Mouse (Mus musculus): ENCODE data around the gene Kazald1. TPM values are rescaled to one million over a fixed set of nuclear protein-coding genes. Genes with fewer than 3 reads are reported as not detected.

The Kazald1 gene
- polyA plus RNA-seq, 1 experiment = 3.0 TPM

- DNase-seq (ENCODE audit: low read depth) = no peak
- TF ChIP-seq POLR2A (IDR thresholded peaks at IDR 0.05; ENCODE audit: borderline replicate concordance, extremely low read depth, insufficient read depth, insufficient read length, poor library complexity, severe bottlenecking) = no peak
- TF ChIP-seq CTCF (IDR thresholded peaks at IDR 0.05; ENCODE audit: borderline replicate concordance, extremely low read depth, insufficient read depth, insufficient read length) = no peak
Observed at GRCm38 (mm10) chr19:45053451-45053850, 21.6 kb upstream of the Kazald1 start.

DNA sequence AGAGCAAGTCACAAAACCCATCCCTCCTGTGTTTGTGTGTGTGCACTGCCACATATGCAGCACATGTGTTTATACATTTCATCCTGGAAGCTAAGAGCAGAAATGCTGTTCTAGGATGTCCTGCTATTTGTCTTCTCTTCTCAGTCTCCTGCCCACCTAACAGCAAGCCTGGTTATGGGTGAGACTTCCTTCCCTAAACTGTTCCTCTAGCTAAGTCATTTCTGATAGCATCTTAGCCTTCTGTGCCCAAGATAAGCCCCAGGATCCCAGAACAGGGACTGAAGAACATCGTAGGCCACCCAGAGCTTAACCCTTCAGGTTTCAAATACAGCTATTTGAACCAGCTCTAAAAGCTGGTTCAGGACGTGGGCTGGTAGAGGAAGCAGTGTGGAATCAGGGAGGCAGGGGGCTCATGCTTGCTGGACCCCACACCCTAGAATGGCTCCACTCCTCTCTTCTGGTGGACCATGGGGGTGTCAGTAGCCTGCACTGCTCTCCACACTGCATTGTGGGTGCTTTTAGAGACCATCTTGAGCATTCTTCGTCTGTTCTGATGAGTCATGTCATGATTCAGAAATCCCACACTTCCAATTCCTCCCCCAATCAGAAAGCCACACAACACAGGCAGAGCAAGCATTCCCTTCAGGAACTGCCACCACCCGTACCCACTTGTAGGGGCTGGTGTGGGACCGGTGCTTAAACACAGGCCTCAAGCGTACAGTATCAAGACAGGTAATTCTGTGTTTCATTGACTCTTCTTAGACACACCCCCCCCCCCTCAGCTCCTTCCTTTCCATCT, 19.9 kb upstream of the Kazald1 start:
- no peak for DNase-seq (ENCODE audit: low read depth)
- no peak for TF ChIP-seq POLR2A (IDR thresholded peaks at IDR 0.05; ENCODE audit: borderline replicate concordance, extremely low read depth, insufficient read depth, insufficient read length, poor library complexity, severe bottlenecking)
- TF ChIP-seq CTCF (IDR thresholded peaks at IDR 0.05; ENCODE audit: borderline replicate concordance, extremely low read depth, insufficient read depth, insufficient read length) = no peak

GRCm38 (mm10) chr19:45056364-45056763, 18.7 kb upstream of the Kazald1 start:
- TF ChIP-seq CTCF (IDR thresholded peaks at IDR 0.05; ENCODE audit: borderline replicate concordance, extremely low read depth, insufficient read depth, insufficient read length) (peak; percentile 59; the same call in 1 of the 2 replicates), POLR2A (IDR thresholded peaks at IDR 0.05; ENCODE audit: borderline replicate concordance, extremely low read depth, insufficient read depth, insufficient read length, poor library complexity, severe bottlenecking) (no peak)
- peak; percentile 75 for DNase-seq (ENCODE audit: low read depth)

GRCm38 (mm10) chr19:45056908-45057698, 17.9 kb upstream of the Kazald1 start:
- DNase-seq (ENCODE audit: low read depth) = no peak
- TF ChIP-seq CTCF (IDR thresholded peaks at IDR 0.05; ENCODE audit: borderline replicate concordance, extremely low read depth, insufficient read depth, insufficient read length) (no peak), POLR2A (IDR thresholded peaks at IDR 0.05; ENCODE audit: borderline replicate concordance, extremely low read depth, insufficient read depth, insufficient read length, poor library complexity, severe bottlenecking) (no peak)

- no peak for TF ChIP-seq CTCF (IDR thresholded peaks at IDR 0.05; ENCODE audit: borderline replicate concordance, extremely low read depth, insufficient read depth, insufficient read length)
- TF ChIP-seq POLR2A (IDR thresholded peaks at IDR 0.05; ENCODE audit: borderline replicate concordance, extremely low read depth, insufficient read depth, insufficient read length, poor library complexity, severe bottlenecking) = no peak
- DNase-seq (ENCODE audit: low read depth) = no peak
Observed at GRCm38 (mm10) chr19:45057724-45058112, 17.3 kb upstream of the Kazald1 start.

DNA sequence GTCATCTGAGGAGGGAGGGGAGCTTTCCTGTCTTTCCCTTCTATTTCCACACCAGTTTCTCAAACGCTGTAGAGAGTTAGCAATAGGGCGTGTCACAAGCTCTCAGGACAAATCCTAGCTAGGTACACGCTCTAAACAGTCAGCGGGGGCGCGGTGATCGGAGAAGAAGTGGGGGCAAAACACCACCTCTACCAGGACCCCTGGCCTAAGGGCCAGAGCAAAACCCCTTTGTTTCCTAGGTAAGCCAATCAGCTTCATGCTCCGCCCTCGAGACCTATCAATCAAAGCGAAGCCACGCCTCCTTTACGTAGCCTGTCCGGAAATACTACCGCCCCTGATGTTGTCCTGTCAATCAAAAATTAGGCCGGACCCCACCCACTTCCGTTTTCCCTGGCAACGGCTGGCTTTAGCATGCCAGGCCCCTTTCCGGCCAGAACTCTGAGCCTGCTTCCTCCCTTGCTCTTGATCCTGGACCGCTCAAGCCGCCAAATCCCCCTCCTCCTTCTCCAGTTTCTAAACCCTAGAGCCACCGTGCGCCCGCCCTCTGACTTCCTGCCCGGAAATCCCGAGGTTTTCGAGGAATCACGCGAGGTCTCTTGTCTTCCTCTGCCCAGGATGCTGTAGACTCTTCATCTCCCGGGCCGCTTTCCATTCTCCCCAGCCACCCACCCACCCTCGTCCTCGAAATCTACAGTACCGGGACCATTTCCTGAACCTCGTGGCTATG, 16.8 kb upstream of the Kazald1 start:
- peak; percentile 99 for DNase-seq (ENCODE audit: low read depth)
- no peak for TF ChIP-seq CTCF (IDR thresholded peaks at IDR 0.05; ENCODE audit: borderline replicate concordance, extremely low read depth, insufficient read depth, insufficient read length)
- peak; percentile 60; the same call in 1 of the 2 replicates for TF ChIP-seq POLR2A (IDR thresholded peaks at IDR 0.05; ENCODE audit: borderline replicate concordance, extremely low read depth, insufficient read depth, insufficient read length, poor library complexity, severe bottlenecking)

DNA sequence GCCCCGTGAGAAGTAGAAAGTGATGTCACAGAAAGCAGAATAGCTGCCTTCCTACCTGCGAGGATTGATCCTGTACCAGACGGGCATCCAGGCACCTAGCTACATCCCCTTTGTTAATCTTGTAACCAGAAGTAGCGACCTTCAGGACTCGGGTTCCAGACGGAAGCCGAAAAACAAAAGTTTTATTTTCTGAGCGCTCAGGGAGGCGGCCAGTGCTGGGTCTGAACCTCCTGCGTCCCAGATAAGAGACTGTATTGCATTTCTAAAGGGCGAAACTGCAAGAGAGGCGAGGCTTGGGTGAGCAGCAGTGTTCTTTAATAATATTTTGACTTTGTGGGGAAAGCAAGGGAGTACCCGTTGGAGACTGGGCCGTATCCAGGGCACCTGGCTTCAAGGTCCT, 16.2 kb upstream of the Kazald1 start:
- TF ChIP-seq CTCF (IDR thresholded peaks at IDR 0.05; ENCODE audit: borderline replicate concordance, extremely low read depth, insufficient read depth, insufficient read length) (no peak), POLR2A (IDR thresholded peaks at IDR 0.05; ENCODE audit: borderline replicate concordance, extremely low read depth, insufficient read depth, insufficient read length, poor library complexity, severe bottlenecking) (no peak)
- DNase-seq (ENCODE audit: low read depth) = no peak

- TF ChIP-seq CTCF (IDR thresholded peaks at IDR 0.05; ENCODE audit: borderline replicate concordance, extremely low read depth, insufficient read depth, insufficient read length) = peak; percentile 66; the same call in 1 of the 2 replicates
- TF ChIP-seq POLR2A (IDR thresholded peaks at IDR 0.05; ENCODE audit: borderline replicate concordance, extremely low read depth, insufficient read depth, insufficient read length, poor library complexity, severe bottlenecking) = no peak
- peak; percentile 53 for DNase-seq (ENCODE audit: low read depth)
Observed at GRCm38 (mm10) chr19:45063565-45064292, 11.3 kb upstream of the Kazald1 start.

DNA sequence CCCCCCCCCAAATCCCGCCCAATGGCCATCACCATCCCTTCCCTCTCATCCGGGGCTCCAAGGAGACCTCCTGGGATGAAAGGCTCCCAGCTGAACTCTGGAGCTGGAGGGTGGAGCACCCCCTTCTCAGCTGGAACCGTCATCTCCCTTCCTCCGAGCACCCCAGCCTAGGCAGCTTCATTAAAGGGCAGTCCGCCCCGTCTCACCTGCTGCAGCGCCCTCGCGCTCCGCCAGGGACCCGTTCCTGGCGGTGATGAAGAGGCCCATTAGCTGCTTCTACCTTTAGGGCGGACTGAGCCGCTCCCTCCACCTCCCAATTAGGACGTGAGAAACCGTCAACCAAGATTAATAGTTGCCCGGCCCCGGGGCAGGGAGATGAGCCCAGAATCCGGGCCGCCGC, 9.8 kb upstream of the Kazald1 start:
- DNase-seq (ENCODE audit: low read depth) = no peak
- TF ChIP-seq CTCF (IDR thresholded peaks at IDR 0.05; ENCODE audit: borderline replicate concordance, extremely low read depth, insufficient read depth, insufficient read length) (no peak), POLR2A (IDR thresholded peaks at IDR 0.05; ENCODE audit: borderline replicate concordance, extremely low read depth, insufficient read depth, insufficient read length, poor library complexity, severe bottlenecking) (no peak)

GRCm38 (mm10) chr19:45067170-45067569, 7.9 kb upstream of the Kazald1 start:
- DNase-seq (ENCODE audit: low read depth) = no peak
- no peak for TF ChIP-seq CTCF (IDR thresholded peaks at IDR 0.05; ENCODE audit: borderline replicate concordance, extremely low read depth, insufficient read depth, insufficient read length)
- TF ChIP-seq POLR2A (IDR thresholded peaks at IDR 0.05; ENCODE audit: borderline replicate concordance, extremely low read depth, insufficient read depth, insufficient read length, poor library complexity, severe bottlenecking) = no peak

All from brain, embryonic 14.5 days (tissue).